Mouse (Mus musculus) T-helper 17 cell (primary cell): ENCODE data around the gene Pld4.
"Not testable (repeated sequence)": the region's sequence is repeated elsewhere in the genome, so short reads cannot be mapped to it uniquely, and the experiment has no call there.

Experiments
- in situ Hi-C, 2 experiments: fragments of 300-600 bp; cut with MboI, MseI; formaldehyde crosslinking; loops; 1 replicate in 1 of 2; 2 replicates in 1 of 2; pipeline ENCODE4 v1.15.1; 2025; ENCODE audit warnings: high pct_unique_total_duplicates in 2 of 2

Gene Pld4

GRCm38 (mm10) chr12:112798332-112798681 lies 37.9 kb downstream of the Pld4 start:
- in situ Hi-C loops: loop anchor here in 1 of 2 experiments (5.0 to 10.0 kb wide), 2 partner anchors 46 to 56 kb away; no protein-coding TSS in a partner anchor

GRCm38 (mm10) chr12:112798716-112799115 lies 38.3 kb downstream of the Pld4 start:
- in situ Hi-C loops: loop anchor here in 1 of 2 experiments (5.0 to 10.0 kb wide), 2 partner anchors 46 to 56 kb away; no protein-coding TSS in a partner anchor

DNA sequence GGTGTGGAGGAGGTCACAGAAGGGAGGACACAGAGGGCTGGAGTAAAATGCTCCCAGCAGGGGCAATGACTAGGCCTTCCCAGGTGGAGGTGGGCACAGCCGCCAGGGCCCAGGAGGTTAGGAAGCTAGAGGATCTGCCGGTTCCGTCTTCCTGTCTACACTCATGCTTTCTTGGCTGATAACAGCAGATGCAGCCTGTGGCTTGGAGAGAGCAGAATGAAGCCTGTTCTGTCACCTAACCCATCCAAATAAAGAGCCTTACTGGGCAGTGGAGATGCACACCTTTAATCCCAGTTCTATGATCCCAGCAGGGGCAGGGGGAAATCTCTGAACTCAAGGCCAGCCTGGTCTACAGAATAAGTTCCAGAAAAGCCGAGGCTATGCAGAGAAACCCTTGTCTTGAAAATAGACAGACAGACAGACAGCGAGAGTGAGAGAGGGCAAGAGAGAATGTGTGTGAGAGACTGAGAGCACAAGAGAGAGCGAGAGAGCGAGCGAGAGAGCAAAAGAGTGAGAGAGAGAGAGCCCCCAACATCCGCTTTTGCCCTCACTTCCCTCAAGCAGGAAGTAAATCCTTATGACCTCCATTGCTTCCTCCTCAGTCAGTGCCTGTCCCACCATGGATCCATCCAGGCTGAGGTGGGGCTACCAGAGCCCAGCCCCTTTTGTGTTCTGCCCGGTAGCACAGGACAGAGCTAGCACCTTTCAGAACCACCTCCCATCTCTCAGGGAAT lies 38.9 kb downstream of the Pld4 start:
- in situ Hi-C loops: loop anchor here in 1 of 2 experiments (5.0 to 10.0 kb wide), 2 partner anchors 45 to 57 kb away; no protein-coding TSS in a partner anchor

- in situ Hi-C loops: no loop called here
Observed at GRCm38 (mm10) chr12:112800476-112800875, 40.0 kb downstream of the Pld4 start.

DNA sequence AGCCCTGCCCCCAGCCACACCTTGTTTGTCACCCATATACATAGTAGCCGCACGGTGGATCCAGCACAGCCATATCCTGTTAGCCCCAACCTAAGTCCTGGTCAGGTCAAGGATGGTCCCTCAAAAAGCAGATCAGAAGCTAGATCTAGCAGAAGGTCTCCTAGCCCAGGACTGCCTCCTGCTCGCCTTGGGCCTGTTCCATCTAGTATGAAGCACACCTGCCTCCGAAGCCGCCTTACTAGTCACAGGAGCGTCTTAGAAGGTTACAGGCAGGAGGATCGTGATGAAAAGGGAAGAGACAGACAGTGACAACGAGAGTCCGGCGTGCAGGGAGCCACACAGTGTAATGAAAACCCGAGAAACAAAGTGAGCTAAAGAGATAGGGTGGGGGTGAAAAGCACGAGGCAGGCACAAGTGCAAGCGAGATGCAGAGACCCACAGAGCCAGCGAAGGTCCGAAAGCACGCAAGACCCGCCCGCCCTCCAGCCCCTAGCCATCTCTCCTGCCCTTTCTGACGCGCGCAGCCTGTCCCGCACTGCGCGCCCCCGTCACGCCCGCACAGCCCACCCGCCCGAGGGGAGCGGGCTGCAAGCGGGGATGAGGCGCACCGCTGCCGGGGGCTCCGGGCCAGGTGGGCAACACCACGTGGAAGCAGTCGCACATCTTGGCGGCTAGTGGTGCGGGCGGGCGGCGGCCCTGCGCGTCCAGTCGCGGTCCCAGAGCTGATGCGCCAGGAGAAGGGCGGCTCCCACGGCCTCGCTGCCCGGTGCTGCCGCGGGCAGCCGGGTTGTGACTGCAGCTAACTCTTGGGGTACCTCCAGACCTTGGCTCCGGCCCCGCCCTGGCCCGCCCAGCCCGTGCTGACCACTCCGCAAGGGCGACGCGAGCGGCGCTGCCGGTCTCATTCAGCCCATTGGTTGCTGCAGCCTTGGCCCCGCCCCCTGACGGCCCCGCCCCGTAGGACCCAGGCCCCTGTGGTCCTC lies 41.7 kb downstream of the Pld4 start, which contains the start of gene Ahnak2:
Gene Ahnak2 (minus strand): TSS at position 794 of the 983 bp plus-strand sequence.
- in situ Hi-C loops: no loop called here

DNA sequence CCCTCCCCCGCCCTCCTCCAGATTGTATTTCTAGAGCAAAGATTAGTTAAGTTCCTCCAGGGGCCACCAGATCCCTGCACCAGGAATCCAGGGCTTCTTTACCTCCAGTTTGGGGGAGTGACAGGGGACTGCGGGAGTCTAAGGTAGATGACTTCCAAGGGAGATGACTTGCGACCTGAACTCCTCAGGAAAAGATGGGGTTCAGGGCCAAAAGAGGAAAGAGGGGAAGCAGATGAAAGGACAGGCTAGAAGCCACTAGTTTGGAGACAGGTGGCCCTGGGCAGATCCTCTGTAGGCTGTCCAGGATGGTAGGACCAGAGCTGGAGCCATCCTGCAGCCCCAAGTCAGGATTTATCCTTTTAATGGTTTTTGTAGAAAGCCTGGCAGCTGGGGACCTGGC lies 42.5 kb downstream of the Pld4 start:
- in situ Hi-C loops: no loop called here

GRCm38 (mm10) chr12:112804046-112804445 lies 43.6 kb downstream of the Pld4 start:
- in situ Hi-C loops: no loop called here

DNA sequence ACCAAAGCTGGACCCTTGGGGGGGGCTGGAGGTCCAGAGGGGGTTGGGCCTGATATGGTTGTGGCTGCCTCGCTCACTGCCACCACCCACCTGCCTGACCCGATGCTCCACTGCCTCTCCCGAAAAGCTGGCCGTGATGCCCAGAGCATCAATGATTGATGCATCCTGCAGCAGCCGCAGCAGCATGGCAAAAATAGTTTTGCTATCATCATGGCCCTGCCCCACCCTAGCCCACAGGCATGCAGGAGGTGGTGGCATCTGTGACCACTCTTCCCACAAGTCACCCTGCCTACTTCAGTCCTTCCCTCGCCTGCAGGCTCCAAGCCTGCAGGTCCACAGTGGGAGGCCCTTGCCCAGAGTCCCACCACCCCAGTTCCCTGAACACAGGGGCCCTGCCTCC lies 45.6 kb downstream of the Pld4 start:
- in situ Hi-C loops: no loop called here

DNA sequence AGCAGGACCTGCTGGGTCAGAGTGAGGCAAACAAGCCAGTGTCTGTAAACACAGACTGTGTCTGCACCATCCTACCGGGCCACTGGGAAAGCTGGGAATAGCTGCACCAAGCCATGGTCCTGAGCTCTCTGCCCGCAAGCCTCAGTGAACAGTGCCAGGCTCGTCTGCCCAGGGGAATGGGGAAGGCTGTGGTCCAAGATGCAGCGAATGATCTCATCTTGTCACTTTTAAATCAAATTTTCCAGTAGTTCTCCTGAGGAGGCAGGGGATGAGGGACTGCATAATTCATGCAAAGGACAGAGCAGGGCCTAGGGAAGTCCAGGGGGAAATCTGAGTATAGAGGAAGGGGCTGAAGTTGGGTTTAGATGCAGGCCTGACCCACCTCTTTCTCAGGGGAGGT lies 47.3 kb downstream of the Pld4 start:
- in situ Hi-C loops: no loop called here

- in situ Hi-C loops: no loop called here
Observed at GRCm38 (mm10) chr12:112808212-112808586, 47.7 kb downstream of the Pld4 start.

DNA sequence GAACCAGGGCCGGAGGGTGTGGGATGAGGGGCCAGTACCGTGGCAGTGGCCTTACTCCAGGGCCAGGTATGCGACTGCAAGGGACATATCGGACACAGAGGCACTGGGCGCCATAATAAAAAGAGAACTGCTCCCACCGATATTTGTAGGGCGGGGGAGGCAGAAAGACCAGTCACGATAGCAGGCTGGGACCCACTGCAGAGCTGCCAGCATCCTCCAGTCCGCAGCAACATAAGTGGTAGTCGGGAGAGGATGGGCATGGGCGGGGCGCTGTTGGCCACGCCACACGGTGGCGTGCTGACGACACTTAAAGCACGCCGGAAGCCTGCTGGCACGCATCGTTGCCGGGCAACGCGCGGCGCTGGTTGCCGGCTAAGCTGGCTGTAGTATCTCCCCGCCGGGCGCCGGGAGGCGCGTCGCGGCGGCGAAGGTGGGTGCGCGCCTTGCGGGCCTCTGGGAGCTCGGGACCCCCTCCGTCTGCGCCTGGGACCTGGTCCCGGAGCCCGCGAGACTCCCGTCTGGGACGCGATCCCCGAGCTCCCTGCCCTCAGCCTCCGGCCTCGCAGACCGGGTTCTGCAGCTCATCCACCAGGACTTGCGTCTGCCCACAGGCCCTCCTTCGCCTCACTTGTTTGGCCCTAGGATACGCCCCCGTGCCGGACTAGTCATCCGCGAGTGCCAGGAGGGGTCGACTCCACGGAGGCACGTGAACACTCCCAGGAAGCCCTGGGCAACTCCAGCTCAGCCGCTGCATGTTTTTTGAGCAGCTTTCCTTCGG lies 48.3 kb downstream of the Pld4 start, which contains the start of gene Clba1:
Gene Clba1 (plus strand): TSS at position 351 of the 778 bp plus-strand sequence.
- in situ Hi-C loops: no loop called here

GRCm38 (mm10) chr12:112809641-112810040 lies 49.2 kb downstream of the Pld4 start:
- in situ Hi-C loops: no loop called here

DNA sequence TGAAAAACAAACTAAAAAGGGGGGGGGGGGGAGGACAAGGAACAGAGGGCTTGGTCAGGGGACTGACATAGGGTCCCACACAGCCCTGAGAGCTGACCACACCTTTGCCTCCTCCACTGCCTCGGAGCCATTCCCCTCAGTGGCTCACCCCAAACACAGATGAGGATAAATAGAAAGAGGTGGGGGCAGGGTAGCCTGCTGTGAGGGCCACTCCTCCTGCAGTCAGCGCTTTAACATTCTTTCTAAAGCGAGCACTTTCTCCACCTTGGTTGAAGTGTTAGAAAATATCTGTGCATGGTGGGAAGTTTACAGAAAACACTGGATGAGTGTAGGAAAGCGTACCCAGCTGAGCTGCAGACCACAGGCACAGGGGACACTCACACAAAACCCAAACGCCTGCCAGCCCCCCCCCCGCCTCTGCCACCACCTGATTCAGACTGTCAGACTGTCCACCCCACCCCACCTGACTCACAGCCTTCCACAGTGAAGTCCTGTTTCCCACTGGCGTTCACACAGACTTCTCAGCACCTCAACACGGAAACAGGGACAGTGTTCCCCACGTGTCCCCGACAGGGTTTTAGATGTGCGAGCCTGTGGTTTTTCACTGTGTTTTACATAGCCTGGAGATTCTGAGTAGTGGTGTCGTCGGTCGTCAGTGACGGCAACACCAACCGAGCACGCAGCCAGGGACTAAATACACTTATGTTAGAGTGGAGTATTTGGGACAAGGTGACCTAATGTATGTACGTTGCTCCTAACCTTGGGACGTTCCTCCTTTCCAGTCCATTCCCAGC lies 49.8 kb downstream of the Pld4 start:
- in situ Hi-C loops: no loop called here

- in situ Hi-C loops: no loop called here
Observed at GRCm38 (mm10) chr12:112813370-112813769, 52.9 kb downstream of the Pld4 start.

- in situ Hi-C loops: no loop called here
Observed at GRCm38 (mm10) chr12:112814682-112815470, 54.4 kb downstream of the Pld4 start.

- in situ Hi-C loops: no loop called here
Observed at GRCm38 (mm10) chr12:112816294-112816693, 55.8 kb downstream of the Pld4 start.

DNA sequence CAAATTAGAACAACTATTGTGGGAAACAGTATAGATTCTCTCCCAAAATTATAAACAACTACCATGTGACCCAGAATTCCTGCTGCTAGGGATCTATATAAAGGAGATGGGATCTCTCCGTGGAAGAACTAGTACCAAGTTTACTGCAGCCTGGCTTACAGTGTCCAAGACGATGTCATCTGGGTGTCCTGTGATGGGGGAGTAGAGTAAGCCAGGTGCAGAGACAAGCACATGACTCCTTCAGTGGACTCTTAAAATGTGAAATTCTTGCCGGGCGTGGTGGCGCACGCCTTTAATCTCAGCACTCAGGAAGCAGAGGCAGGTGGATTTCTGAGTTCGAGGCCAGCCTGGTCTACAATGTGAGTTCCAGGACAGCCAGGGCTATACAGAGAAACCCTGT lies 56.4 kb downstream of the Pld4 start:
- in situ Hi-C loops: not testable (repeated sequence)
